Mouse (Mus musculus) MEL (cell line): ENCODE data around the gene Wdr61. TPM values are rescaled to one million over a fixed set of nuclear protein-coding genes. Genes with fewer than 3 reads are reported as not detected.

Experiments
- DNase-seq: peaks from one replicate; pipeline ENCODE4 v3.0.0; 2011; ENCODE audit warnings: low read depth, low spot score
- H3K27ac ChIP-seq: 2 replicates; pipeline ENCODE4 v1.5.1; 2012; ENCODE audit warnings: low read depth, mild to moderate bottlenecking, control low read depth, low read length, moderate library complexity; ENCODE audit not compliant: control insufficient read depth
- H3K27me3 ChIP-seq, 2 experiments: fragments of 150-350 bp in 1 of 2; sonication (generic) in 1 of 2; 2 replicates each; pipeline ENCODE4 v1.6.1; 2012; ENCODE audit warnings: low read length in 2 of 2, mild to moderate bottlenecking in 2 of 2, improper control_type of control experiment in 1 of 2, moderate library complexity in 1 of 2; ENCODE audit not compliant: insufficient read depth in 2 of 2, control insufficient read depth in 1 of 2
- H3K36me3 ChIP-seq, 2 experiments: 2 replicates each; pipeline ENCODE4 v1.6.1; 2012 to 2014; ENCODE audit warnings: low read length in 2 of 2, improper control_type of control experiment in 1 of 2, inconsistent platforms in 1 of 2, mild to moderate bottlenecking in 1 of 2; ENCODE audit not compliant: insufficient read depth in 2 of 2, control insufficient read depth in 1 of 2
- H3K4me1 ChIP-seq, 2 experiments: fragments of 150-350 bp in 1 of 2; sonication (generic) in 1 of 2; 2 replicates each; pipeline ENCODE4 v1.6.1; 2012; ENCODE audit warnings: low read length in 2 of 2, improper control_type of control experiment in 1 of 2, mild to moderate bottlenecking in 1 of 2; ENCODE audit not compliant: insufficient read depth in 2 of 2, control insufficient read depth in 1 of 2
- H3K4me3 ChIP-seq, 2 experiments: fragments of 150-350 bp in 1 of 2; sonication (generic) in 1 of 2; 2 replicates each; pipeline ENCODE4 v1.5.1; 2012; ENCODE audit warnings: low read depth in 2 of 2, low read length in 2 of 2, mild to moderate bottlenecking in 2 of 2, moderate library complexity in 2 of 2, control low read depth in 1 of 2, improper control_type of control experiment in 1 of 2; ENCODE audit not compliant: control insufficient read depth in 1 of 2, insufficient read depth in 1 of 2
- H3K79me2 ChIP-seq: 2 replicates; pipeline ENCODE4 v1.6.1; 2012; ENCODE audit warnings: mild to moderate bottlenecking, low read length, moderate library complexity; ENCODE audit not compliant: control insufficient read depth, poor library complexity, insufficient read depth
- H3K9ac ChIP-seq: 2 replicates; pipeline ENCODE4 v1.6.1; 2012; ENCODE audit warnings: low read depth, mild to moderate bottlenecking, control low read depth, low read length, moderate library complexity; ENCODE audit not compliant: control insufficient read depth, poor library complexity, severe bottlenecking
- H3K9me3 ChIP-seq: fragments of 150-350 bp; sonication (generic); replicated peaks from 2 replicates; pipeline ENCODE4 v1.6.1; 2012; ENCODE audit warnings: mild to moderate bottlenecking, low read length, improper control_type of control experiment, moderate library complexity; ENCODE audit not compliant: insufficient read depth
- CHD1 ChIP-seq: IDR thresholded peaks from 2 replicates; pipeline ENCODE4 v1.6.1; 2012; ENCODE audit warnings: low read depth, mild to moderate bottlenecking, inconsistent platforms, low read length, improper control_type of control experiment
- CHD2 ChIP-seq: IDR thresholded peaks from 2 replicates; pipeline ENCODE4 v1.6.1; 2011; ENCODE audit warnings: low read length, improper control_type of control experiment
- EP300 ChIP-seq, 2 experiments: IDR thresholded peaks; 2 replicates each; pipeline ENCODE4 v1.6.1; 2011; ENCODE audit warnings: improper control_type of control experiment in 2 of 2, low read length in 2 of 2, low read depth in 1 of 2, mild to moderate bottlenecking in 1 of 2
- GABPA ChIP-seq: IDR thresholded peaks from 2 replicates; pipeline ENCODE4 v1.6.1; 2012; ENCODE audit warnings: low read depth, mild to moderate bottlenecking, inconsistent platforms, low read length, improper control_type of control experiment, moderate library complexity
- HCFC1 ChIP-seq: IDR thresholded peaks from 2 replicates; pipeline ENCODE4 v1.6.1; 2012; ENCODE audit warnings: low read depth, mild to moderate bottlenecking, inconsistent platforms, low read length, improper control_type of control experiment, moderate library complexity
- JUND ChIP-seq: IDR thresholded peaks from 2 replicates; pipeline ENCODE4 v1.6.1; 2011; ENCODE audit warnings: low read depth, mild to moderate bottlenecking, improper control_type of control experiment, low read length
- MAFK ChIP-seq: IDR thresholded peaks from 2 replicates; pipeline ENCODE4 v1.6.1; 2011; ENCODE audit warnings: low read depth, mild to moderate bottlenecking, low read length, improper control_type of control experiment, borderline replicate concordance
- MAX ChIP-seq: IDR thresholded peaks from 2 replicates; pipeline ENCODE4 v1.6.1; 2011; ENCODE audit warnings: low read length, improper control_type of control experiment
- MEF2A ChIP-seq: IDR thresholded peaks from 2 replicates; pipeline ENCODE4 v1.6.1; 2014; ENCODE audit warnings: low read depth, mild to moderate bottlenecking, inconsistent platforms, low read length, improper control_type of control experiment; ENCODE audit not compliant: poor library complexity, insufficient replicate concordance, severe bottlenecking; ENCODE audit errors: extremely low read depth
- MXI1 ChIP-seq: IDR thresholded peaks from 2 replicates; pipeline ENCODE4 v1.6.1; 2011; ENCODE audit warnings: mild to moderate bottlenecking, low read depth, low read length, improper control_type of control experiment
- MYC ChIP-seq: IDR thresholded peaks from 2 replicates; pipeline ENCODE4 v1.6.1; 2011; ENCODE audit warnings: low read depth, mild to moderate bottlenecking, low read length, improper control_type of control experiment, moderate library complexity
- POLR2AphosphoS2 ChIP-seq: IDR thresholded peaks from 2 replicates; pipeline ENCODE4 v1.6.1; 2011; ENCODE audit warnings: low read length, improper control_type of control experiment
- SIN3A ChIP-seq: IDR thresholded peaks from 2 replicates; pipeline ENCODE4 v1.6.1; 2012; ENCODE audit warnings: low read length, improper control_type of control experiment, inconsistent platforms
- TBP ChIP-seq: IDR thresholded peaks from 2 replicates; pipeline ENCODE4 v1.8.0; 2011; ENCODE audit warnings: low read depth, low read length, improper control_type of control experiment
- USF1 ChIP-seq: IDR thresholded peaks from 2 replicates; pipeline ENCODE4 v1.6.1; 2014; ENCODE audit warnings: low read depth, mild to moderate bottlenecking, inconsistent platforms, low read length, improper control_type of control experiment, moderate library complexity
- USF2 ChIP-seq, 2 experiments: IDR thresholded peaks; 2 replicates each; pipeline ENCODE4 v1.6.1; 2011 to 2012; ENCODE audit warnings: improper control_type of control experiment in 2 of 2, low read length in 2 of 2, borderline replicate concordance in 1 of 2, inconsistent platforms in 1 of 2, low read depth in 1 of 2, mild to moderate bottlenecking in 1 of 2; ENCODE audit not compliant: insufficient read depth in 1 of 2
- ZMIZ1 ChIP-seq: IDR thresholded peaks from 2 replicates; pipeline ENCODE4 v1.6.1; 2012; ENCODE audit warnings: low read depth, mild to moderate bottlenecking, inconsistent platforms, low read length, improper control_type of control experiment, moderate library complexity
- polyA plus RNA-seq, 2 experiments: library from polyadenylated mRNA; stranded (reverse) in 1 of 2; unstranded in 1 of 2; fragments of >175 nt in 1 of 2; fragments of >200 nt in 1 of 2; gene quantifications; 2 replicates each; pipeline versions ENCODE4 v1.2.1 to v1.2.4; 2012; ENCODE audit warnings: low replicate concordance in 2 of 2, low read depth in 1 of 2; ENCODE audit not compliant: insufficient read length in 2 of 2, insufficient read depth in 1 of 2, missing spikeins in 1 of 2
- total RNA-seq: library from RNA; depleted of rRNA; stranded (reverse); fragments of 300-350 nt; gene quantifications from 2 replicates; pipeline ENCODE4 v1.2.3, GENCODE M21; 2012

Gene Wdr61
- total and polyA plus RNA-seq, 3 experiments, result 182 to 217 TPM; not detected in 1

- TF ChIP-seq HCFC1, result no peak
- TF ChIP-seq POLR2AphosphoS2, result no peak
- no peak for TF ChIP-seq MYC
- no peak for TF ChIP-seq JUND
- TF ChIP-seq MAX, result no peak
- no peak for TF ChIP-seq CHD1
- no peak for TF ChIP-seq CHD2
- no peak for TF ChIP-seq GABPA
- TF ChIP-seq USF2 (IDR thresholded peaks at IDR 0.05; ENCODE audit: borderline replicate concordance in 1 of 2, insufficient read depth in 1 of 2, low read depth in 1 of 2, low read length in 2 of 2), result no peak
- no peak for TF ChIP-seq TBP
- no peak for TF ChIP-seq MAFK
- no peak for TF ChIP-seq MXI1
- no peak for TF ChIP-seq MEF2A
- no peak for TF ChIP-seq ZMIZ1
- Histone ChIP-seq H3K9ac (peak overlapping the region; percentile 95), H3K27me3 (no peaks in the 10 kb centered on the region), H3K4me3 (peak overlapping the region; percentile 78 to 86; a peak in 3 of 4 replicates), H3K27ac (no peak overlapping the region), H3K79me2 (peaks cover 28% of the 10 kb centered on the region), H3K9me3 (no peaks in the 10 kb centered on the region), H3K36me3 (peaks cover 0 to 57% of the 10 kb centered on the region in 2 experiments; a peak in 2 of 4 replicates), H3K4me1 (peaks cover 41 to 61% of the 10 kb centered on the region in 2 experiments)
- peak; percentile 14 for DNase-seq
Measured at GRCm38 (mm10) chr9:54700746-54701145, 33.6 kb downstream of the Wdr61 start.

GRCm38 (mm10) chr9:54700174-54700475, 34.2 kb downstream of the Wdr61 start:
- Histone ChIP-seq H3K36me3 (peaks cover 0 to 51% of the 10 kb centered on the region in 2 experiments; a peak in 2 of 4 replicates), H3K79me2 (peaks cover 28% of the 10 kb centered on the region), H3K9me3 (no peaks in the 10 kb centered on the region), H3K27me3 (no peaks in the 10 kb centered on the region), H3K4me1 (peaks cover 36 to 54% of the 10 kb centered on the region in 2 experiments), H3K27ac (peak overlapping the region; percentile 25), H3K4me3 (peak overlapping the region; percentile 78 to 86), H3K9ac (peak overlapping the region; percentile 95)
- 0 out of 2 replicates have a peak, but pooled peaks have one; percentile 23 for TF ChIP-seq TBP
- TF ChIP-seq HCFC1, result 0 out of 2 replicates have a peak, but pooled peaks have one; percentile 6
- TF ChIP-seq SIN3A, result peak; percentile 33; the same call in 1 of the 2 replicates
- TF ChIP-seq EP300 (IDR thresholded peaks at IDR 0.05; ENCODE audit: low read depth in 1 of 2, low read length in 2 of 2), result 0 out of 4 replicates have a peak, but pooled peaks of 1 of the 2 experiments have one; percentile 15
- TF ChIP-seq USF1, result no peak
- peak; percentile 61 for DNase-seq
